Mouse (Mus musculus) neutrophil, adult 5-6 weeks (primary cell): ENCODE data around the gene Asb15. TPM values are rescaled to one million over a fixed set of nuclear protein-coding genes. Genes with fewer than 3 reads are reported as not detected.

Source experiments
- ATAC-seq: fragments of 151-379, 151-347 bp; 2 replicates; pipeline ENCODE4 v1.8.0; 2017; ENCODE audit warnings: mild to moderate bottlenecking, moderate TSS enrichment; ENCODE audit not compliant: insufficient number of reproducible peaks, poor library complexity, low FRiP score, severe bottlenecking; ENCODE audit errors: extremely low read depth
- total RNA-seq: library from RNA; stranded (forward); fragments of 200-1000 nt; gene quantifications from 2 replicates; pipeline ENCODE4 v1.2.3, GENCODE M21; 2017

Gene Asb15
- total RNA-seq, 1 experiment from 2014 or later, result not detected

DNA sequence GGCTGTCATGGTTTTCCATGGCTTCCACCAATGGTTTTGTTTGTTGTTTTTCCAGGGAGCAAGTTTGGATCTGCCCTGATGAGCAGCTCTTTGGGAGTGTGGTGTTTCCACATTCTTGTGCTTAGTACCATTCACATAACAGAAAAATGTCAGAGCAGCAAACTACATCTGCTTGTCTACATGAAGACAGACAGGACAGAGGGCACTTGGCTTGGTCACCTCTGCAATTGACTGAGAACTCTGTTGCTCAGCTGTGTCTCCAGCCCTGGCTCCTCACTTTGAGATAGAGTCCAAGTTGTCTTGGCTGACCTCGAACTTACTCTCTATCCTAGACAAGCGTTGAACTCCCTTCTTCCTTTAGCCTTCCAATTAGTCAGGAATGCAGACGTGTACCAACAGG is 74.4 kb downstream of the Asb15 start:
- ATAC-seq, result no peak

DNA sequence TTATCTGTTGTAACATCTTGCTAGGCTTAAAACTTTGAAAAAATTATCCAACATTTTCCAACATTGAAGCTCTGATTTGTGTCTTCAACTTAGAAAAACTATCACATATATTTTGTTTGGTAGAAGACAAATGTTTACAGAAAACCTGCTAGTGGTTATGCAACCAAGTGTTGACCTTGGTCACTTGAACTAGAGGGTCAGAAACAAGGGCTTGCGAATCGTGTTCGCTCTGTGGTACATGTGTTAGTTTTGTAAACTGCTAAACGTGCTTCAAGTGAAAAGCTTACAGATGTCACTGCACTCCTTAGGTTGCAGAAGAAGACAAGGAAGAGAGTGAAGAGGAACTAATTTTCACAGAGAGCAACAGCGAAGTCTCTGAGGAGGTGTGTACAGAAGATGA is 75.0 kb downstream of the Asb15 start:
- no peak for ATAC-seq

DNA sequence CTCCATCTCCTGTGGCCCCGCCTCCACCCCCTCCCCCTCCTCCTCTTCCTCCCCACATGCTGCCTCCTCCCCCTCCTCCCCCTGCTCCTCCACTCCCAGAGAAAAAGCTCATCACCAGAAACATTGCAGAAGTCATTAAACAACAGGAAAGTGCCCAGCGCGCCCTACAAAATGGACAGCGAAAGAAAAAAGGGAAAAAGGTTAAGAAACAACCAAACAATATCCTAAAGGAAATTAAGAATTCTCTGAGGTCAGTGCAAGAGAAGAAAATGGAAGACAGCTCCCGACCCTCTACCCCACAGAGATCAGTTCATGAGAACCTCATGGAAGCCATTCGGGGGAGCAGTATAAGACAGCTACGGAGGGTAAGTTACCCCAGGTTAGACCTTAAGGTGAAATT is 76.3 kb downstream of the Asb15 start:
- ATAC-seq, result no peak

DNA sequence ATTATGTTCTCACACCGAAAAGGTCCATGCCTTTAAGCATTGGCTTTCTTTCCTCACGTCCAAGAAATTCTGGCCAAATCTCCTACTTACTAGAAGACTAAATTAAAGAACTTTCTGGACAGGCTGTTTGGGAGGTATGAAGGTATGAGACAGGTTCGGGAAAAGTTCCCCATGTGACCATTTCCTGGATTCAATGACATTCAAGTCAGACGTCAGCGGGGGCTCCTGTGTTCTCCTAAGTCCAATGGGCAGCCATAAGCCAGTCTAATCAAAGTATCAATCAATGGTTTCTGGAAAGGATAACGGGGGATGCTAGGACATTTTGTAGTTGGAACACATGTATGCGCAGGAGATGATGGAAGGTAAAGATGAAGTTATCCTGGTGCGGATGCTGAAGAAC is 77.7 kb downstream of the Asb15 start:
- ATAC-seq, result no peak

DNA sequence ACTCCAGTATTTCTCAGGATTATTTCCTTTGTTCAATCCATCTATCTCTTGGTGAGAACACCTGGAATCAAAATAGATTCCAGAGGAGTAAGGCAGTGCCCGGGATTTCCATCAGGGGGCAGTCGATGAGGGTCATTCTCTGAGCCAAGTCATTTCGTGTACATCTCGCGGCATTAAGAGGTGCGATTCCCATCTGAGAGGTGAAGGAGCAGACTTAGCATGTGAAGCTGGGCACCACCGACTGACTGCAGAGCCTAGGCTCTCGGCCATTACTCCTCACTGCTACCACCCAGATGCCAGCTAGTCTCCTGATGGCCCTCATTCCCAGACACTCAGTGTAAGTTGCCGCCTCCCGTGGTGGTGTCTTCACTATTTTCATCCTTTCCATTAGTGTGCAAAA is 78.6 kb downstream of the Asb15 start:
- ATAC-seq, result no peak

DNA sequence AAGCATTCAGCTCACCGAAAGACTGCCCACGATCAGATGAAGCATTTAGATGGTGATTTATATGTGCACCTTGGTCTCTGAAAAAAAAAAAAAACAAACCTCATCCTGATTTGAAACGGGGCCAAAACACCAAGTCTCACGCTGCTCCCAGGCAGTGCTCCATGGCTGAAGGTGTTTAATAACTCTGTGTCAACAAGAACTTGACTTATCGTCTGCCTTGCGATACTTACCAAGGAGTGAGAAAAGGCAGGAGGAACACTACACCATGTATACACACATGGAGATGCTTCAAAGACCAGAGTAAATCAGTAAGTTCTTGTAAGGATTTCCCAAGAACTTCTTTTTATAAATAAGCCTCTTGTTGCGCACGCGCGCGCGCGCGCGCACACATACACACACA is 79.6 kb downstream of the Asb15 start:
- no peak for ATAC-seq

DNA sequence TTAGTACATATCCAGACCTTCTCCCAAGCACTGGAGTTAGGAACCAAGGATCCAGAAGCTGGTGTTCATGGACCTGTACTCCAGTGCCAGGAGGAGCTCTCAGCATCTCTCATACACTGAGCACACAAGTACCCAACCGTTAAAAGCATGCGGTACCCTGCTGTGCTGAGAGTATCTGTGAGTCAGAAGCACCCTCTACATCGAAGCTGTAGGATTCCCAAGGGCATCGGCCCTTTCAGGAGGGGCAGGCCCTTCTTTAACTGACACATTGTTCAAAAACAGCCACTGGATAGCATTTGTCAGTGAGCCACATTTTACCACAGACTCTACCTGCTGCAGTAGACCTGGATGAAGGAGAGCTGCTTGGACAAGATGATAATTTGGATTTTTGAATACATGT is 80.2 kb downstream of the Asb15 start:
- ATAC-seq, result no peak

DNA sequence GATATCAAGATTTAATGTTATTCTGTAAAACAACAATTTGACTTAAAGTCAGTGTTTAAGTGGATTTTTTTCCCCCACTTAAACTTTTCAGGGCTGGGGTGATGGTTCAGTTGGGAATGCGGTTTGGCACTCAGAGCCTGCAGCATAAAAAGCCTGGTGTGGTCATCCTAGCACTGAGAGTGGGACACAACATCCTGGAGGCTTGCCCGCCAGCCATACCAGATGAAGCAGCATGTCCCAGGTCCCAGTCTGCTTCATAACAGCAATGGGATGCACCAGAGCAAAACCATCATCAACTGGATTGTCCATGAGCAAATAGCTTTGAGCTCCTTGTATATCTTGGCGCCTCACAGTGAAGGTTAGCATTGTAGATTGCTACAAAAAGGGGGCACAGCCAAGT is 80.7 kb downstream of the Asb15 start:
- no peak for ATAC-seq

DNA sequence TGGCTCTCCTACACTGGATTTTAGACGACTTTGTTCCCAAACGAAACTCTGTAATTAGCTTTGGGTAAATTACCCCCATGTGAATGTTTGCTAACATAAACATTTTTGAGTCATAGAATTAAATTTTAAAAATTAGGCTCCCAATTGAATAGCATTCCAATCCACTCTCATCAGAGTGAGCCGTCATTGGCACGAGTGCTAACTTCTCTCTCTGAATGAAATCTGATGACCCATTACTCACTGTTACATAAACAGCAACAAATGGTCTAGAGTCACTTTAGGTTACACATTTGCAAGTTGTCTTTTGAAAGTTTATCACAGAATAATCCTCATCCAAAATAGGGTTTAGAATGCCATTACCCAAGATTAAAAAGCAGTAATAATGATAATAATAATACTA is 81.6 kb downstream of the Asb15 start:
- no peak for ATAC-seq

DNA sequence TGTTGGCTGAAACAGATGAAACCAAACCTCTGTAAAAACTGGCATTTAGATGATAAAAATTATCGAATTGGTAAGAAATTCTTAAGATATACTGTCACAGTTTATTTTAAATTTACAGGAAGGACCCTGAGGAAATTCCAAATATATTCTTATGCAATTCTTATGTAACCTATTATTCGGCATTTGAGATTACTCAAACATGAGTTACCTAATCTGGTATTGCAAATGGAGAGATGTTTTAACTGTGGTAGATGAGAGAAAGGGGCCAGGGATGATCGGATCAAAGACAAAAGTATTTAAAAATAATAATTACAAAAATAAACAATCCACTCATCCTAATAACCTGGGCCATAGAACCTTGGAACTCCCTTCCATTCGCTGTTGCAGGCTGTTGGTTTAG is 82.4 kb downstream of the Asb15 start:
- no peak for ATAC-seq

DNA sequence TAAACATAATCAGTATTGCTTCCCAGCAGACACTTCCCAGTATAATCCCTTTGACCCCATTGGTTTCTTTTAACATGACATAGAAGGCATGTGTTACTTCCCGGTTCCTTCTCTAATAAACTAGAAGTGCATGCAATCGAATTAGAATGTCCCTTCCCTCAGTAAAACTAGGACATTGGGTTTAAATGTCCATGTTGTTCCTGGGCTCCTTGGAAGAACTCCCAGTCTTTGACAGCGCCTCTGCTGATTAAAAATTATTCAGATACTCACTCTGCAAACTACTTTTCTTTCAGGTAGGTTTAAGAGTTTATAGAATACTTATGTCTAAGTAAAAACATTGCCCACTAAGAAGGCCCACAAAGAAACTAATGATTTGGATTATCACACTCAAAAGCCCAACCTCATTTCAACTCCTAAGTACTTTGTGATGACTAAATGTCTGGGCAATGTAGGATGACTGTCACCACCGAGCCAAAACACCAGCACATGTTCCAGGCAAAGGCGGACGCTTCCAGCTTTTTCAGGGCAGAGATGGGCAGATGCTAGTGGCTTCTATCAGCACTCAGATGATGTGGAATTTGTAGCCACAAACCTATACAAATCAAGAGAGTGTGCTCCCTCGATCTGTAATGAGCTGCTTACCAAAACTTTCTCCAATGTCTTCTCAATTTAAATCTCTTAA is 84.3 kb downstream of the Asb15 start:
- no peak for ATAC-seq

DNA sequence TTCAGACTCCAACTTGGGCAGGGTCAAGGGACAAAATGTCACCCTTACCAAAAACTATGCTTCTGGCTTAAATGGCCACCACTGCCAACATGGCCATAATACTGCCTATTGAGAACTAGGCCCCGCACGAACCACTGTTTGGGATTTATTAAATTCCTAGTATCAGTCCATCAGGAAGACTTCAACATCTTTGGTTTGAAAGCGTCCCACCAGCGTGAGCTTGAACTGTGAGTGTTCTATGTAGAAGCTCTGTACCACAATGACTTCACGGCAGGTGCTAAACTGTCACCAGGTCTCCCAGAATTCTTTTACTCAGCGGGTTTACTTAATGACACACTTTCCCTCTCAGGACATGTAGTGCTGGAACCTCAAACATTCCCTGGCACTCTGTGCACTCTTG is 85.4 kb downstream of the Asb15 start:
- no peak for ATAC-seq

DNA sequence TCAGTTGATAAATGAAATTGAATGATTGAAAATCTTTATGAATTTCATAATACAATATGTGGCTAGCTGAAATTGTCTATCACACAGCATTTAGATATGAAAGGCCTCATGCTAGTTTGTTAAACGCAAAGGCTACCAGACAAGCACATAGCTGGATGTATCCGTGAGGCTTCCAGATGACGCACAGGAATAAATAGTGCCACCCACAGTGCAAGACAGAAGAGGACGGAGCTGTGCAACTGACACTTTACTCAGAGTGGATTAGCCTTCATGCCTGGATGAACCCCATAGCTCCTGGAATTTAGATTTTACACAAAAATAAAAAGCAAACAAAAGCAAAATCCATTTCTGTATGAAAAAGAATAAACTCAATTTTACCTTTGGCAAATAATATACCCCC is 86.0 kb downstream of the Asb15 start:
- no peak for ATAC-seq

DNA sequence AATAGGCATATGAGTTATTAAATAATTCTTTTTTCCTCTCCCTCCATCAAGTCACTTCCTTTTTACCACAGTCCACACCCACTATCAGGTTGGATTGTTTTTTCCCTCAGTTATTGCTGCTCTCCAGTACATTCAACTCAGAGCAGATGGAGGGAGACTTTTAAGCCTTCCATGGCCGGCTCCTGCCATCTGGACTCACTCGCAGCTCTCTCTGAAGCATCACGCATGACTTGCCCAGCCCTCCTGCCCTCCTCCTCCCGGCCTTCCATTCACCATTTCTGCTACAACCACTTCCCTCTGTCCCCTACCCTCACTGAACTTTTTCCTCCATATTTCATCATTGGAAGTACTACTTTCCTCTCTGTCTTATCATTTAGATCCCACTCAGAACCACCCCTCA is 88.8 kb downstream of the Asb15 start:
- no peak for ATAC-seq

DNA sequence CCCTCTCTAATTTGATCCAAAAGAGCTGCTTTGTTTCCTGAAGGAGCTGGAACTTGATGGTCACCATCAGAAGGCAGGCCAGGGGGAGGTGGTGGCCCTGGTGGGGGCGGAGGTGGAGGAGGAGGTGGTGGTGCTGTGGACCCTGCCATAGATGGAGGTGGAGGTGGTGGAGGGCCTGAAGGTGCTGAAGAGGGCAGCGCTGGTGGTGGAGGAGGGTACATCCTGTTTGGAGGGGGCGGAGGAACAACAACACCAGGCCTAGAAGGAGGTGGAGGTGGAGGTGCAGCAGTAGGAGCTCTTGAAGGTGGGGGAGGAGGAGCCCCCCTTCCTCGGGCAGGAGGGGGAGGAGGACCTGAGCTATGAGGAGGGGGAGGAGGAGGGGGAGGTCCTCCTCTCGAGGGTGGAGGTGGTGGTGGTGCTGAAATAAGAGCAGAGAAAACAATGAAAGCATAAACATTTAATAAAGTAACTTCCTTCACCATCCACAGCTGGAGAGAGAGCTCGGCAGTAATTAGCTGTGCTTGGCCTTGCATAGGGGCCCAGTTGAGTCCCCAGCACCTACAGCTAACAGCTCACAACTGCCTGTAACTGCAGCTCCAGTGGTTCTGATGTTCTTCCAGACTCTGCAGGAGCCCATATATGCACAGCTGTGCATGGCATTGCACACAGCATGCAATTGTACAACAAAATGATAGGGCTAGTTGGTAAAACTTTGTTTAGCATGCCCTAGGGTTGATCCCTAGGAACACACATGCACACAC is 91.5 kb downstream of the Asb15 start:
- no peak for ATAC-seq

DNA sequence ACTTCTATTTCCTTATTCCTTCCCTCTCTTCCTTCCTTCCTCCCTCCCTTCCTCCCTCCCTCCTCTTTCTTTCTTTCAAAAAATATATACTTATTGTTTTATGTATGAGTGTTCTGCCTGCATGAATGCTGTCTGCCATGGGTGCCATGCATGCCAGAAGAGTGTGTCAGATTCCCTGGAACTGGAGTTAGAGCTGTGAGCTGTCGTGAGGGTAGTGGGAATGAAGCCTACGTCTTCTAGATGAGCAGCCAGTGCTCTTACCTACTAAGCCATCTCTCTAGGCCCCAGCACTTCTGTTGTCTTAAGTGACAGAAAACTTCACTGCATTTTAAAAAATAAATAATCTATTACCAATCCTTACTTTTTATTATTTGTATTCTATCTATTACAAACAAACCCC is 93.0 kb downstream of the Asb15 start:
- no peak for ATAC-seq

DNA sequence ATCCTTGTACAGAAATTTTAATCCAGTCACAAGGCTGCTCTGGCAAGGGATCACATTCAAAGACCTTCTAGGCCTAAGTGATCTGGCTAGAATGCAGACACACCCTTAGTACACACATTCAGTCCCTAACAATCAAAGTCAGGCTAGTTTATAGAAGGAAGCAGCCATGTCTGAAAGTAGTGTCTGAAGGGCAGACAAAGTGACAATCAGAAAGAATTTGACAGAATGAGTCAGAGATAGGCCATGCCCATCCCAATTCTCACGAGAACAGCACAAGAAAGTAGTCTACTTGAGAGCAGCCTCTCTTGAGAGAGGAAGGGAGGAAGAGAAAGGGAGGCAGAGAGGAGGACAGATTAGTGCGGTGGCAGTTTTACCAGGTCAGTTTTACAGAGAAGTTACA is 94.2 kb downstream of the Asb15 start:
- no peak for ATAC-seq
